Mouse (Mus musculus): Measurements from ENCODE around the gene Wdr66. TPM values are rescaled to one million over a fixed set of nuclear protein-coding genes. Genes with fewer than 3 reads are reported as not detected.

Wdr66 gene
- total and polyA plus RNA-seq, 3 experiments: 0.21 to 0.34 (median 0.21) TPM

DNA sequence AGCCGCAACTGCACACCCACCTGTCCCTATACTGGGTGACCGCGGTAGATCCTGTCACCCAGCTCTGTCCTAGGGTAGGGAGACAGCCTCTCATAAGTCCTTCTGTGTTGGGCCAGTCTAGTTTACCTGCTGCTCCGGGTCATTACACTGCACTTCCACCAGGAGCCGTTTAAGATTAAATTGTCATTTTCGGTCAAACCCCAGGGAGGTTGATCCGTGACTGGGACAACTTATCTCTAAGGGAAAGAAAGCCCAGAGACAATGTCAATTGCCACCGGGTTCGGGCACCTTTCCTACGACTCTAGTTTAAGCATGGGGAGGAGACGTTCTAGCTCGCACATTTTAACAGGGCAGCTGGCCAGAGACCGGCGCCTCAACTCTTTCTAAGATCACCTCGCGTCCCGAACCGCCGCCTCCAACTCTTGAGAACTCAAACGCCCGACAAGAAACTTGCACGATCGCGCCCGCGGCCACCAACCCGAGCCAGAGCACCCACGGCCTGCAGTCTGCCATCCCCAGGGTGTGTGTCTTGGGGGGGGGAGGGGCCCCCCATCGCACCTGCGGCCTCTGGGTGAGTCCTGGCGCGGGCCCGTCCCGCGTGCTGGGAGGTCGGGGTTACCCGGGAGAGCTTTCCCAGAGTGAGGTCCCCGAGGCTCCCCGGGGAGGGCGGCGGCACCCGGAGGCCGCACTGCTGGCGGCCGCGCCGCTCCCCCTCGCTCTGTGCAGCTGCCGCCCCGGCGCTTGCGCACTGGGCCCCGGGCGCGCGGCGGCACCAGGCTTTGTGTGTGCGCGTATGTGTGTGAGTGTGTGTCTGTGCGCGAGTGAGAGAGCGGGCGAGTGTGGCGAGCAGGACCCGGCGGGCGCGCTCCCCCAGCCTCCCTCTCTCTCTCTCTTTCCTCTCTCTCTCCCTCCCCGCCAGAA is 92.1 kb downstream of the Wdr66 start, which contains the start of gene Bcl7a:
TSS of gene Bcl7a (plus strand) at position 128 of the 921 bp plus-strand sequence.
- no peak for TF ChIP-seq JUN (IDR thresholded peaks at IDR 0.05; ENCODE audit: insufficient read depth, low read depth, low read length)
- no peak; the same call in 1 of the 2 replicates for TF ChIP-seq RCOR1 (conservative IDR thresholded peaks at IDR 0.05; ENCODE audit: low read depth, low read length)
- no peak for TF ChIP-seq EP300 (IDR thresholded peaks at IDR 0.05; ENCODE audit: low read length)
- peak; percentile 94 for TF ChIP-seq NRF1 (IDR thresholded peaks at IDR 0.05; ENCODE audit: low read depth, low read length)
- TF ChIP-seq MAFK (IDR thresholded peaks at IDR 0.05; ENCODE audit: insufficient replicate concordance, low read length): no peak
- no peak for TF ChIP-seq MAX (IDR thresholded peaks at IDR 0.05; ENCODE audit: low read length)
- TF ChIP-seq MEF2A (IDR thresholded peaks at IDR 0.05; ENCODE audit: borderline replicate concordance, low read depth, low read length): peak; percentile 56; the same call in 1 of the 2 replicates
- no peak for TF ChIP-seq PAX5 (IDR thresholded peaks at IDR 0.05; ENCODE audit: low read length)
- peak; percentile 54 for TF ChIP-seq MXI1 (IDR thresholded peaks at IDR 0.05; ENCODE audit: low read depth, low read length)
- TF ChIP-seq ELF1 (IDR thresholded peaks at IDR 0.05; ENCODE audit: low read depth, low read length): peak; percentile 22; the same call in 1 of the 2 replicates
- TF ChIP-seq RAD21 (IDR thresholded peaks at IDR 0.05; ENCODE audit: low read depth, low read length): no peak; the same call in none of the 2 replicates
- TF ChIP-seq POLR2AphosphoS2 (IDR thresholded peaks at IDR 0.05; ENCODE audit: low read depth, low read length): no peak
- TF ChIP-seq POLR2A (IDR thresholded peaks at IDR 0.05; ENCODE audit: low read depth, low read length): peak; percentile 69
- peak; percentile 44; the same call in 1 of the 2 replicates for TF ChIP-seq BHLHE40 (IDR thresholded peaks at IDR 0.05; ENCODE audit: low read depth, low read length)
- TF ChIP-seq ETS1 (conservative IDR thresholded peaks at IDR 0.05; ENCODE audit: low read depth, low read length): no peak
- no peak for TF ChIP-seq CHD1 (IDR thresholded peaks at IDR 0.05; ENCODE audit: low read depth, low read length)
- TF ChIP-seq UBTF (IDR thresholded peaks at IDR 0.05; ENCODE audit: low read depth, low read length): peak; percentile 87
- TF ChIP-seq USF2 (conservative IDR thresholded peaks at IDR 0.05; ENCODE audit: low read depth, low read length): no peak
- no peak for TF ChIP-seq ZMIZ1 (IDR thresholded peaks at IDR 0.05; ENCODE audit: low read depth, low read length)
- no peak for TF ChIP-seq KAT2A (IDR thresholded peaks at IDR 0.05; ENCODE audit: insufficient replicate concordance, low read length)
- no peak for TF ChIP-seq ZKSCAN1 (IDR thresholded peaks at IDR 0.05; ENCODE audit: borderline replicate concordance, low read depth, low read length)
- no peak for TF ChIP-seq MYC (IDR thresholded peaks at IDR 0.05; ENCODE audit: low read depth, low read length)
- TF ChIP-seq HCFC1 (IDR thresholded peaks at IDR 0.05; ENCODE audit: low read depth, low read length): peak; percentile 34; the same call in 1 of the 2 replicates
- TF ChIP-seq JUND (conservative IDR thresholded peaks at IDR 0.05; ENCODE audit: low read depth, low read length): no peak
- peak; percentile 50; the same call in 1 of the 2 replicates for TF ChIP-seq NELFE (IDR thresholded peaks at IDR 0.05; ENCODE audit: low read depth, low read length)
- no peak for TF ChIP-seq E2F4 (IDR thresholded peaks at IDR 0.05; ENCODE audit: insufficient replicate concordance, low read depth, low read length)
- no peak for TF ChIP-seq USF1 (IDR thresholded peaks at IDR 0.05; ENCODE audit: low read depth, low read length)
- TF ChIP-seq GABPA (IDR thresholded peaks at IDR 0.05; ENCODE audit: insufficient replicate concordance, low read depth, low read length): no peak
- TF ChIP-seq ZNF384 (IDR thresholded peaks at IDR 0.05; ENCODE audit: low read depth, low read length): no peak
- no peak for TF ChIP-seq TBP (conservative IDR thresholded peaks at IDR 0.05; ENCODE audit: low read depth, low read length)
- TF ChIP-seq SIN3A (IDR thresholded peaks at IDR 0.05; ENCODE audit: low read length): peak; percentile 71
- TF ChIP-seq MAZ (IDR thresholded peaks at IDR 0.05; ENCODE audit: low read depth, low read length): 0 out of 2 replicates have a peak, but pooled peaks have one; percentile 18
- no peak for TF ChIP-seq ZC3H11A (IDR thresholded peaks at IDR 0.05; ENCODE audit: low read depth, low read length)
- TF ChIP-seq CTCF (conservative IDR thresholded peaks at IDR 0.05 in 1 of 2, IDR thresholded peaks at IDR 0.05 in 1 of 2; ENCODE audit: low read depth in 2 of 2, low read length in 2 of 2): peak in 1 of 2 experiments; percentile 33; a peak in 1 of 4 replicates
- peak; percentile 80 for TF ChIP-seq TCF12 (IDR thresholded peaks at IDR 0.05; ENCODE audit: low read depth, low read length)
- 0 out of 2 replicates have a peak, but pooled peaks have one; percentile 8 for TF ChIP-seq IRF4 (IDR thresholded peaks at IDR 0.05; ENCODE audit: low read depth, low read length)
- no peak for TF ChIP-seq CHD2 (IDR thresholded peaks at IDR 0.05; ENCODE audit: low read length)
- TF ChIP-seq SMC3 (IDR thresholded peaks at IDR 0.05; ENCODE audit: low read depth, low read length): no peak
- peak; percentile 74 for DNase-seq (ENCODE audit: extremely low read depth)
- Histone ChIP-seq H3K4me3 (replicated peaks in 1 of 3; ENCODE audit: low read depth in 2 of 3, low read length in 2 of 3, poor library complexity in 1 of 3) (peak within 1 kb of the TSS; percentile 60 to 80 (median 74)), H3K9ac (ENCODE audit: insufficient read depth, low read depth) (peak within 1 kb of the TSS; percentile 76), H3K36me3 (replicated peaks in 1 of 2; ENCODE audit: control insufficient read depth in 1 of 2, insufficient read depth in 1 of 2, low read length in 1 of 2) (peaks cover 0 to 4% of the 10 kb centered on the region in 2 experiments), H3K4me2 (ENCODE audit: insufficient read depth, low read depth, poor library complexity, severe bottlenecking) (peak within 1 kb of the TSS; percentile 96), H3K27me3 (replicated peaks) (peaks cover 8% of the 10 kb centered on the region), H3K27ac (ENCODE audit: insufficient read depth, low read depth) (peak within 1 kb of the TSS; percentile 53), H3K9me3 (replicated peaks; ENCODE audit: low read length) (no peaks in the 10 kb centered on the region), H3K79me2 (replicated peaks; ENCODE audit: control insufficient read depth, extremely low read depth, insufficient read depth, poor library complexity, severe bottlenecking) (no peaks in the 10 kb centered on the region; the same call in 1 of the 2 replicates), H3K4me1 (ENCODE audit: control insufficient read depth in 1 of 2, insufficient read depth in 2 of 2) (peaks cover 9 to 34% of the 10 kb centered on the region in 2 experiments)
- dilution Hi-C loops (cut with MboI; ENCODE audit: extremely low pct_ligation_motif_present, extremely low pct_unique_long_range_greater_than_20kb, low sequenced_read_pairs): no loop called here
- in situ Hi-C loops (cut with MboI; ENCODE audit: low pct_ligation_motif_present, low pct_unique_long_range_greater_than_20kb, low sequenced_read_pairs): no loop called here

All from CH12.LX (cell line).